Mouse (Mus musculus): ENCODE measurements around the gene Tnrc6b. TPM values are rescaled to one million over a fixed set of nuclear protein-coding genes. Genes with fewer than 3 reads are reported as not detected.

The Tnrc6b gene
- polyA plus RNA-seq, 1 experiment from 2014 or later = 15.4 TPM

DNA sequence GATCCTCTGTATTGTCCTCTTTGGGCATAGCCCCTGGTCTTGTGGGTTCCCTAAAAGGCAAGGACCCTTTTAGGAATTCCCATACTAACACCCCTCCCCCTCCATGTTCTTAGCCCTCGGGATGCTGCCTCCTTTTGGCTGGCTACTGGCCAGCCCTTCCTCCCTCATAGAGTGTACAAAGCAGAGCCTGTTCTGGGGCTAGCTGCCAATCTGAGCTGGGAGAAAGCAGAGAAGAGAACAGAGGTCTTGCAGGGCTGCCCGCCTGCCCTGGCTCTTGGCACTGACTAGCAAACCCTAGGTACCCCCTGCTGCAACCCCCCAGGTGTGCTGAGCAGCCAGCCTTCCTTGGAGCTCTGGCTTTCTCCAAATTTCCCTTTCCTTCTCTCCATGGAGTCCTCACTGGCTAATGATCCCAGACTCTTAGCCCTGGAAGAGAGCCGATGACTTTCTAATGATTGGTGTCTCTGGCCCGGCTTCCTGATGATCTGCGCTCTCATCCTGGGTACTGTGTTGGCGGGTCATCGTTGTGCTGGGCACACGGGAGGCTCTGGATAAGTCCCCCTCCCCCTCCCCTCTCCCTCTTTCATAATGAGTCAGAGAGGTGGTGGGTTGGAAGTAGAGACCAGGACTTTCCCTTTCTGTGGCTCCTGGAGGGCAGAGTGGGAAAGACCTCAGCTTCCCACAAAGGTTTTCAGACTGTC is 31.4 kb upstream of the Tnrc6b start:
- Histone ChIP-seq H3K27ac (replicated peaks in 1 of 2; ENCODE audit: control insufficient read depth in 1 of 2, insufficient read depth in 1 of 2, low read depth in 2 of 2, low read length in 2 of 2) (peak overlapping the region; percentile 44 to 51), H3K4me2 (ENCODE audit: low read length) (no peak overlapping the region), H3K27me3 (ENCODE audit: control insufficient read depth, insufficient read depth, low read length) (0 out of 2 replicates have a peak, but pooled peaks cover 4% of the 10 kb centered on the region), H3K4me1 (ENCODE audit: control insufficient read depth in 2 of 2, insufficient read depth in 2 of 2, low read length in 2 of 2) (peaks cover 27 to 33% of the 10 kb centered on the region in 2 experiments), H3K9me3 (ENCODE audit: control insufficient read depth, low read length) (no peaks in the 10 kb centered on the region), H3K36me3 (ENCODE audit: control insufficient read depth, insufficient read depth, low read length) (no peaks in the 10 kb centered on the region), H3K9ac (ENCODE audit: low read length) (no peak overlapping the region), H3K4me3 (ENCODE audit: control insufficient read depth in 1 of 2, insufficient read depth in 1 of 2, low read depth in 1 of 2, low read length in 2 of 2) (no peak overlapping the region)
- ATAC-seq (ENCODE audit: insufficient number of reproducible peaks, insufficient read depth, low FRiP score, low read depth) = peak; percentile 62; the same call in 1 of the 2 replicates
- 37% methylated on average over 8 of the region's 8 CpGs for WGBS

DNA sequence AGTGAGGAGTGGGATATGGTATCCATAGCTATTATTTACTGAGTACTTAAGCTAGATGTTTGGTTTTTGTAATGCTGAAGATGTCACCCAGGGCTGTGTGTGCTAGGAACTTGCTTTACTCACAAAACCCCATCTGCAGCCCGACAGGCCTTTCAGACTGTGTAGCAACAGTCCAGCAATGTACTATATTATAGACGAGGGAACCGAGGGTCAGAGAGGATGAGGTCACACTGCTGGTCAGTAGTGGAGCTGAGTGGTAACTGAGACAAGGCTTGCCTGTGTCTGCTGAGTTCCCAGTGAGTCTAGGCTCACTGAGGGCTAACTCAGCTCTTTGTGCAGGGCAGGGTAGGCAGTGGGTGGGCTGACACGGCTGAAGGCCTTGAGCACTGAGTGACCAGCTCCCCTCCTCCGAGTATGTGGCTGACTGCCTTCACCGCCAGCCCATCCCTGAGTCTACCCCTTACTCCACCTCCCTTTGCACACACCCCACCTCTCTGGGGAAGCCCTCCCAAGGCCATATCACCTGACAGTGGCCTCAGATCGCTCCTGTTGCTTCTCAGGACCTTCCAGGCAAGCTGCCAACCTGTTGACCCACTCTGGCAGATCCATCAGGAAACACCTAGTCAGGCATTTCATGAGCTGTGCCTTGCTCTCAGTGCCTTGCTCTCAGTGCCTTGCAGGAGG is 30.6 kb upstream of the Tnrc6b start:
- ATAC-seq (ENCODE audit: insufficient number of reproducible peaks, insufficient read depth, low FRiP score, low read depth) = peak; percentile 74
- no peaks in the 10 kb centered on the region for H3K36me3 ChIP-seq (ENCODE audit: control insufficient read depth, insufficient read depth, low read length)
- WGBS = 17% methylated on average over 7 of the region's 7 CpGs
- H3K4me2 ChIP-seq (ENCODE audit: low read length) = no peak overlapping the region
- 0 out of 2 replicates have a peak, but pooled peaks cover 1% of the 10 kb centered on the region for H3K27me3 ChIP-seq (ENCODE audit: control insufficient read depth, insufficient read depth, low read length)
- H3K9ac ChIP-seq (ENCODE audit: low read length) = peak overlapping the region; percentile 28; the same call in 1 of the 2 replicates
- no peak overlapping the region for H3K4me3 ChIP-seq (ENCODE audit: control insufficient read depth in 1 of 2, insufficient read depth in 1 of 2, low read depth in 1 of 2, low read length in 2 of 2)
- H3K4me1 ChIP-seq (ENCODE audit: control insufficient read depth in 2 of 2, insufficient read depth in 2 of 2, low read length in 2 of 2) = peaks cover 27 to 33% of the 10 kb centered on the region in 2 experiments
- H3K27ac ChIP-seq (replicated peaks in 1 of 2; ENCODE audit: control insufficient read depth in 1 of 2, insufficient read depth in 1 of 2, low read depth in 2 of 2, low read length in 2 of 2) = peak overlapping the region; percentile 34 to 44; a peak in 2 of 4 replicates
- H3K9me3 ChIP-seq (ENCODE audit: control insufficient read depth, low read length) = no peaks in the 10 kb centered on the region

DNA sequence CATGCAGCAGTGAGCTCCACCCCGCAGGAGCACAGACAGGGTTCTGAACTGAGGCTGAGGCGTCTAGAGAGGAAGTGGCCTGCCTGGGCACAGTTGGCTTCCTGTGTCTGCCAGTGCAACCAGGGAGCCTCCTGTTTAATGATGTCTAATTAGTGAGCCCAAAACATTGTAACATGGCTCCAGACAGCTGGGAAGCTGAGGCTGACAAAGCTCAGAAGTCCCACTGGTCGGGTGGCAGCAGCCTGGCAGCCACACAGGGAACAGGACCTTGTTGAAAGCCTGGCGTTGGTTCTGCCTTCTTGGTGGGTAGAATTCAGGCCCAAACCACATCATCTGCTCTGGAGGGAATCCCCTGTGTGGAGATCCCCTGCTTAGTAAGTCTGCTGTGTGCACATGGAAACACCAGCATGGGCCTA is 29.6 kb upstream of the Tnrc6b start:
- WGBS = 77% methylated on average over 4 of the region's 4 CpGs
- Histone ChIP-seq H3K36me3 (ENCODE audit: control insufficient read depth, insufficient read depth, low read length) (no peaks in the 10 kb centered on the region), H3K27ac (replicated peaks in 1 of 2; ENCODE audit: control insufficient read depth in 1 of 2, insufficient read depth in 1 of 2, low read depth in 2 of 2, low read length in 2 of 2) (peak overlapping the region; percentile 27 to 51; a peak in 2 of 4 replicates), H3K9ac (ENCODE audit: low read length) (no peak overlapping the region), H3K4me3 (ENCODE audit: control insufficient read depth in 1 of 2, insufficient read depth in 1 of 2, low read depth in 1 of 2, low read length in 2 of 2) (no peak overlapping the region), H3K9me3 (ENCODE audit: control insufficient read depth, low read length) (no peaks in the 10 kb centered on the region), H3K4me2 (ENCODE audit: low read length) (no peak overlapping the region), H3K4me1 (ENCODE audit: control insufficient read depth in 2 of 2, insufficient read depth in 2 of 2, low read length in 2 of 2) (peaks cover 27 to 33% of the 10 kb centered on the region in 2 experiments), H3K27me3 (ENCODE audit: control insufficient read depth, insufficient read depth, low read length) (peaks cover 4% of the 10 kb centered on the region; the same call in 1 of the 2 replicates)
- ATAC-seq (ENCODE audit: insufficient number of reproducible peaks, insufficient read depth, low FRiP score, low read depth) = no peak

DNA sequence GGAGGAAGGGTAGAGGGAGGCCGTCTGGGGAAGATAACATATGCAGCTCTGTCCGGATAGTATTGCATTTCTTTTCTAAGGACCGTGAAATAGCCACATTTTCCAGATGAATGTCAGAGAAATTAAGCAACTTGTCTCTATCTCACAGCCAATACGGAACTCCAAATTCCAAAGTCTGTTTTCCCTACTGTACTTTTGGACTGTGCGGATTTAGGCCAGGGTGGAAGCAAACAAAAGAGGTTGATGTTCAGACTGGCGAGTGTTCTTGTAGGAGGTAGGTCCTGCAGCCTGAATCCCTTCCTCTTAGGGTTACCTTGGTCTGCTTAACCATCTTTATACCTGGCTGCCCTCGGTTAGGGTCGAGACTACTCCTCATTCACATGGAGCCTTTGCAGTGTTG is 28.8 kb upstream of the Tnrc6b start:
- Histone ChIP-seq H3K4me3 (ENCODE audit: control insufficient read depth in 1 of 2, insufficient read depth in 1 of 2, low read depth in 1 of 2, low read length in 2 of 2) (no peak overlapping the region), H3K9me3 (ENCODE audit: control insufficient read depth, low read length) (no peaks in the 10 kb centered on the region), H3K4me1 (ENCODE audit: control insufficient read depth in 2 of 2, insufficient read depth in 2 of 2, low read length in 2 of 2) (peaks cover 27 to 33% of the 10 kb centered on the region in 2 experiments), H3K27ac (replicated peaks in 1 of 2; ENCODE audit: control insufficient read depth in 1 of 2, insufficient read depth in 1 of 2, low read depth in 2 of 2, low read length in 2 of 2) (no peak overlapping the region), H3K27me3 (ENCODE audit: control insufficient read depth, insufficient read depth, low read length) (peaks cover 9% of the 10 kb centered on the region; the same call in 1 of the 2 replicates), H3K9ac (ENCODE audit: low read length) (no peak overlapping the region), H3K4me2 (ENCODE audit: low read length) (no peak overlapping the region), H3K36me3 (ENCODE audit: control insufficient read depth, insufficient read depth, low read length) (no peaks in the 10 kb centered on the region)
- WGBS = 84% methylated on average over 8 of the region's 8 CpGs
- no peak for ATAC-seq (ENCODE audit: insufficient number of reproducible peaks, insufficient read depth, low FRiP score, low read depth)

DNA sequence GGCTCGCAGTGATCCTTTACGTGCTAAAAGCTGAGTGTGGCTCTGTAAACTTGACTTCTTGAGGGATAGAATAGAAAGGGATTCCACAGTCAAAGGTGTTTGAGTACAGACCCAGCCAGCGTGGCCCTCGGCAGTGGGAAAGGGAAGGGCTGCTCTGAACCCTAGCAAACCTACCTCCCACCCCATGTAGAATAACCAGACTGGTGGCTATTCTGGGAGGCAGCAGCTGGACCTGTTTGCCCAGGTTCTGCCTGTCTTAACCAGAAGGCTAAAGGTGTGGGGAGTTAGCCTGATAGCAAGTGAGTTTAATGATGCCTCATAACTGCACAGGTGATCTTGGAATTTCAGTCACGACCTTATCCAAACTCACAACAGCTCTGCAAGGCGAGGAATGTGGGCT is 28.0 kb upstream of the Tnrc6b start:
- no peaks in the 10 kb centered on the region for H3K9me3 ChIP-seq (ENCODE audit: control insufficient read depth, low read length)
- no peak overlapping the region for H3K4me3 ChIP-seq (ENCODE audit: control insufficient read depth in 1 of 2, insufficient read depth in 1 of 2, low read depth in 1 of 2, low read length in 2 of 2)
- no peaks in the 10 kb centered on the region for H3K36me3 ChIP-seq (ENCODE audit: control insufficient read depth, insufficient read depth, low read length)
- H3K4me1 ChIP-seq (ENCODE audit: control insufficient read depth in 2 of 2, insufficient read depth in 2 of 2, low read length in 2 of 2) = peaks cover 27 to 33% of the 10 kb centered on the region in 2 experiments
- H3K27ac ChIP-seq (replicated peaks in 1 of 2; ENCODE audit: control insufficient read depth in 1 of 2, insufficient read depth in 1 of 2, low read depth in 2 of 2, low read length in 2 of 2) = no peak overlapping the region
- peaks cover 9% of the 10 kb centered on the region; the same call in 1 of the 2 replicates for H3K27me3 ChIP-seq (ENCODE audit: control insufficient read depth, insufficient read depth, low read length)
- 73% methylated on average over 6 of the region's 6 CpGs for WGBS
- no peak overlapping the region for H3K9ac ChIP-seq (ENCODE audit: low read length)
- H3K4me2 ChIP-seq (ENCODE audit: low read length) = no peak overlapping the region
- no peak for ATAC-seq (ENCODE audit: insufficient number of reproducible peaks, insufficient read depth, low FRiP score, low read depth)

DNA sequence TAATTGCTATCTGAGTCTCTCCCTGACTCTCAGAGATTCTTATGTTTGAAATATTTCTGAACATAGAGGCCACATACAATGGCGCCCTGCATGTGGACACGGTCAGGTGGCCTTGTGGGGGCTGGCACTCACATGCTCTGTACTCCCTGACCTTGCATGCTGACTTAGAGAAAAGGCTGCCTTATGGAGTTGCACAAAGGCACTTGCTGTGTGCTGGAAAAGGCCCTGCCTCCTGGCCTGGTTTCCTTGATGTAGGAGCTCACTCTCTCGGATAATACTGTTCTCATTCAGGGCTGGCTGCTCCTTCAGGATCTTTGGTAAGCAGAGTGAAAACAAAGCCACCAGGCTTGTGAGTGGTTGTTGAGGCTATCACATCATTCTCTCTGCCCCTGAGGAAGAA is 27.1 kb upstream of the Tnrc6b start:
- Histone ChIP-seq H3K36me3 (ENCODE audit: control insufficient read depth, insufficient read depth, low read length) (no peaks in the 10 kb centered on the region), H3K27ac (replicated peaks in 1 of 2; ENCODE audit: control insufficient read depth in 1 of 2, insufficient read depth in 1 of 2, low read depth in 2 of 2, low read length in 2 of 2) (no peak overlapping the region), H3K27me3 (ENCODE audit: control insufficient read depth, insufficient read depth, low read length) (peaks cover 9% of the 10 kb centered on the region; the same call in 1 of the 2 replicates), H3K4me1 (ENCODE audit: control insufficient read depth in 2 of 2, insufficient read depth in 2 of 2, low read length in 2 of 2) (peaks cover 27 to 36% of the 10 kb centered on the region in 2 experiments), H3K4me2 (ENCODE audit: low read length) (no peak overlapping the region), H3K9ac (ENCODE audit: low read length) (no peak overlapping the region), H3K4me3 (ENCODE audit: control insufficient read depth in 1 of 2, insufficient read depth in 1 of 2, low read depth in 1 of 2, low read length in 2 of 2) (no peak overlapping the region), H3K9me3 (ENCODE audit: control insufficient read depth, low read length) (no peaks in the 10 kb centered on the region)
- no peak for ATAC-seq (ENCODE audit: insufficient number of reproducible peaks, insufficient read depth, low FRiP score, low read depth)
- 74% methylated on average over 3 of the region's 3 CpGs for WGBS

DNA sequence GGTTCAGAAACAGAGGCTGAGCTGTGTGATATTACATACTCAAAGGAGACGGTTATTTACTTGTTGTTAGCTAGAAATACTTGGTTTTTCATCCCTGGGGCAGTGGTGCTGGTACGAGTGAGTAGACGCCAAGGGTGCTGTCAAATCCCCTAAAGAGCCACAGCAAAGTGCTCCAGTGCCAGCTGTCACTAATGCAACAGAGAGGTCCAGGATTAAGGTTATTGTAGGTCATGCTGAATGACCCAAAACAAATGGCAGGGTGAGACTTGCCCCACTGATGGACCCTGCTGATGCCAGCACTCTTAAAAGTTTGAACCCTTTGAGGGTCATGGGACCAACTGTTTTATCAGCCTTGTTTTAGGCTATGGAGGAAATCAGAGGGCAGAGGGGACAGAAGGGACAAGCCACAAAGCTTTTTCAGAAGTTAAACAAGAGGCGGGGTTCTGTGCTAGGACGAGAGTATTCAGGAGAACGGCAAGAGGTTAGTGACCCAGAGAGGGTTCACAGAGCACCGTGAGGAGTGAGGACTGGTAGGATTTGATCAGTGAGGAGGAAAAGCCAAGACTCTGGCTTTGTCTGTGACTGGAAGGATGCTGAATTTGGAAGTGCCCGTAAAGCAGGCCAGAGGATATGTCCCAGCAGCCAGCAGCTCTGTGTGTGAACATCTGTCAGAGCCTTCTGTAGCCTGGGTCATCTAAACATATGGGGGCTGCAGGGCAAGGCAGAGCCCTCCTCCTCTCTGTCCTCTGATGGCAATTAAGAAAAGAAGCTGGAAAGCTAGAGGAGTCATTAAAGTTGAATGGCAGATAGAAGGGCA is 26.1 kb upstream of the Tnrc6b start:
- no peaks in the 10 kb centered on the region for H3K9me3 ChIP-seq (ENCODE audit: control insufficient read depth, low read length)
- no peak overlapping the region for H3K4me3 ChIP-seq (ENCODE audit: control insufficient read depth in 1 of 2, insufficient read depth in 1 of 2, low read depth in 1 of 2, low read length in 2 of 2)
- no peak for ATAC-seq (ENCODE audit: insufficient number of reproducible peaks, insufficient read depth, low FRiP score, low read depth)
- peaks cover 13% of the 10 kb centered on the region; the same call in 1 of the 2 replicates for H3K27me3 ChIP-seq (ENCODE audit: control insufficient read depth, insufficient read depth, low read length)
- 44% methylated on average over 8 of the region's 8 CpGs for WGBS
- H3K9ac ChIP-seq (ENCODE audit: low read length) = no peak overlapping the region
- H3K4me2 ChIP-seq (ENCODE audit: low read length) = no peak overlapping the region
- H3K27ac ChIP-seq (replicated peaks in 1 of 2; ENCODE audit: control insufficient read depth in 1 of 2, insufficient read depth in 1 of 2, low read depth in 2 of 2, low read length in 2 of 2) = no peak overlapping the region
- H3K36me3 ChIP-seq (ENCODE audit: control insufficient read depth, insufficient read depth, low read length) = no peaks in the 10 kb centered on the region
- H3K4me1 ChIP-seq (ENCODE audit: control insufficient read depth in 2 of 2, insufficient read depth in 2 of 2, low read length in 2 of 2) = peaks cover 18 to 26% of the 10 kb centered on the region in 2 experiments

All from heart, embryonic 14.5 days (tissue).